In the genomic region with DNA sequence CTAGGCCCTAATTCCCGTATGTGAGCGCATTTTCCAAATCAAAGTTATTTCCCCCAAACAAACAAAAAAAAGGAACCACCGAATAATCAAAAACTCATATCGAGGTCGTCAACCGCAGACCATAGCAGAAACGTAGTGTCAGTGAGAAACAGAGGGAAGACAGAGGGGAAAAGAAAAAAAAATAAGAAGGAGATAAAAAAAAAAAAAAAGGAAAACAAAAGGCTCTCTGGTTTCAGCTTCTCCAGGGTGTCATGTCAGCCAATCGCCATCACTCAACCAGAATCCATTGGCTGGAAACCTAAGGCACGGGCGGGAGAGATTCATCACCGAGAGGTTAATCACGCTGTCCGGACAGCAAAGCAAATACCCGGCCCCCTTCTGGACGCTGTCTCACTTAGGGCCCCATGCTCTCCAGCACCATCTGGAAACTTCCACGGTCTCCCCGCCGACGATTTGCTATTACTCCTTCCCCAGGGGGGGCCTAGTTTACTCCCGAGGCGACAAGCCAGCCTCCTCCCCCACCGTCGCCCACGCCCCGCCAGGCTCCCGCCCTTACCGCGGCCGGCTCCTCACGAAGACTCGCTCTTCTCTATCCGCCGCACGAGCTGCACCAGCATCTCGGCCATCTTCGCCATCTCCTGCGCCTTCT, we compare ENCODE assay signal across 8 mouse cellular contexts. TPM values are rescaled to one million over a fixed set of nuclear protein-coding genes. Genes with fewer than 3 reads are reported as not detected.
DNase-seq lines count a peak whose midpoint lies in the region; ATAC-seq and TF ChIP-seq lines count a peak whose summit lies in the region.
"Not testable (repeated sequence)": the region's sequence is repeated elsewhere in the genome, so short reads cannot be mapped to it uniquely, and the experiment has no call there.

No protein-coding gene starts in this region.

- peak overlapping the region; percentile 81 for H3K27ac ChIP-seq in brown adipose tissue, adult 24 weeks (replicated peaks; ENCODE audit: low read depth, low read length)
- H3K27ac ChIP-seq in heart, embryonic 13.5 days (replicated peaks) = peak overlapping the region; percentile 96
- H3K27ac ChIP-seq in kidney, postnatal 0 days = peak overlapping the region; percentile 97
- H3K27ac ChIP-seq in liver, adult 2 months (replicated peaks; ENCODE audit: insufficient read depth, low read depth, low read length) = peak overlapping the region; percentile 55; the same call in 1 of the 2 replicates

- H3K79me2 ChIP-seq in liver, adult 2 months (ENCODE audit: control insufficient read depth, insufficient read depth, low read length) = not testable (repeated sequence)

- not testable (repeated sequence) for H3K4me1 ChIP-seq in brown adipose tissue, adult 24 weeks (ENCODE audit: control insufficient read depth, insufficient read depth, insufficient read length, low read length); kidney, postnatal 0 days (replicated peaks; ENCODE audit: insufficient read depth, low read length); liver, adult 2 months (ENCODE audit: control insufficient read depth, insufficient read depth, low read length)
- peaks cover 13% of the 10 kb centered on the region for H3K4me1 ChIP-seq in heart, embryonic 13.5 days

- H3K9ac ChIP-seq in heart, embryonic 13.5 days = peak overlapping the region; percentile 88
- peak overlapping the region; percentile 73 for H3K9ac ChIP-seq in kidney, postnatal 0 days (ENCODE audit: low read depth, low read length)
- peak overlapping the region; percentile 71 for H3K9ac ChIP-seq in liver, adult 2 months (ENCODE audit: low read depth, low read length)

- peak overlapping the region; percentile 81 for H3K4me3 ChIP-seq in brown adipose tissue, adult 24 weeks (ENCODE audit: insufficient read depth, low read depth, low read length)
- H3K4me3 ChIP-seq in heart, embryonic 13.5 days = peak overlapping the region; percentile 61
- peak overlapping the region; percentile 68 for H3K4me3 ChIP-seq in kidney, postnatal 0 days (replicated peaks; ENCODE audit: low read depth, low read length)
- peak overlapping the region; percentile 67 for H3K4me3 ChIP-seq in liver, adult 2 months (ENCODE audit: insufficient read depth, low read depth, low read length)

- TF ChIP-seq POLR2A in liver, adult 2 months (IDR thresholded peaks at IDR 0.05; ENCODE audit: extremely low read depth, insufficient read depth, low read length) = not testable (repeated sequence)

- 2% methylated on average over 35 of the region's 37 CpGs for WGBS in heart, embryonic 13.5 days
- WGBS in kidney, postnatal 0 days = 3% methylated on average over 32 of the region's 37 CpGs
- 4% methylated on average over 35 of the region's 37 CpGs for WGBS in liver, adult 2 months

- H3K4me2 ChIP-seq in heart, embryonic 13.5 days = peak overlapping the region; percentile 70
- H3K4me2 ChIP-seq in kidney, postnatal 0 days (ENCODE audit: low read length) = peak overlapping the region; percentile 57

- peaks cover 20% of the 10 kb centered on the region for H3K36me3 ChIP-seq in heart, embryonic 13.5 days
- not testable (repeated sequence) for H3K36me3 ChIP-seq in kidney, postnatal 0 days (ENCODE audit: insufficient read depth, low read length); liver, adult 2 months (ENCODE audit: control insufficient read depth, insufficient read depth, low read length)

- TF ChIP-seq CTCF in kidney, postnatal 0 days (IDR thresholded peaks at IDR 0.05; ENCODE audit: low read depth) = peak; percentile 16; the same call in 1 of the 2 replicates
- TF ChIP-seq CTCF in liver, adult 2 months (IDR thresholded peaks at IDR 0.05; ENCODE audit: low read depth, low read length) = not testable (repeated sequence)

- H3K9me3 ChIP-seq in heart, embryonic 13.5 days; kidney, postnatal 0 days (replicated peaks; ENCODE audit: low read length): not testable (repeated sequence)

- peak; percentile 93 for DNase-seq in kidney, postnatal 0 days (ENCODE audit: low spot score)
- DNase-seq in liver, adult 2 months (ENCODE audit: extremely low read depth, low read depth, low spot score) = peak; percentile 43
- peak; percentile 69 to 83 for DNase-seq in spleen, postnatal 4 days (ENCODE audit: low spot score in 2 of 2)

- ATAC-seq in CD4-positive, CD25-positive, alpha-beta regulatory T cell, adult 4 months = peak; percentile 40
- ATAC-seq in erythroid progenitor cell, adult 5-6 weeks (replicated peaks; ENCODE audit: low FRiP score, poor library complexity, severe bottlenecking) = peak; percentile 70
- peak; percentile 47; the same call in 1 of the 2 replicates for ATAC-seq in heart, embryonic 13.5 days (ENCODE audit: extremely low read depth, insufficient number of reproducible peaks, low FRiP score, low TSS enrichment)
- peak; percentile 66 for ATAC-seq in kidney, postnatal 0 days (replicated peaks; ENCODE audit: low FRiP score, low read depth)
- peak; percentile 15; the same call in 1 of the 2 replicates for ATAC-seq in monocyte, adult 5-6 weeks (replicated peaks; ENCODE audit: insufficient number of reproducible peaks, low FRiP score, low TSS enrichment, poor library complexity, severe bottlenecking)

- not testable (repeated sequence) for H3K27me3 ChIP-seq in heart, embryonic 13.5 days (replicated peaks); kidney, postnatal 0 days (ENCODE audit: insufficient read depth, low read length); liver, adult 2 months (ENCODE audit: control insufficient read depth, insufficient read depth, low read length)

RNA-seq across cellular contexts. Expression of a gene that starts 0.8 kb away (rescaled TPM):
- polyA plus RNA-seq in CD4-positive, CD25-positive, alpha-beta regulatory T cell, adult 4 months (2017; shearing (Covaris generic)) = 10 to 100 TPM; 42.0 to 74.5 TPM
- 235 and 311 TPM in 2 replicates for polyA plus RNA-seq in brown adipose tissue, adult 24 weeks (2012; ENCODE audit: insufficient read depth, insufficient read length, missing spikeins)
- 94.1 and 105 TPM in 2 replicates for total RNA-seq in erythroid progenitor cell, adult 5-6 weeks (2015; ENCODE audit: low replicate concordance)
- total RNA-seq in erythroid progenitor cell, adult 5-6 weeks (2017; ENCODE audit: low replicate concordance) = 94.0 and 125 TPM in 2 replicates
- 279 and 318 TPM in 2 replicates for polyA plus RNA-seq in heart, embryonic 13.5 days (2015; fragmentation: Nextera tagmentation; extraction: Ambion mirVana)
- 513 and 542 TPM in 2 replicates for polyA plus RNA-seq in kidney, postnatal 0 days (2015; fragmentation: Nextera tagmentation; extraction: Ambion mirVana)
- 154 and 173 TPM in 2 replicates for total RNA-seq in liver, adult 2 months (2014; rRNA removed)
- polyA plus RNA-seq in liver, adult 2 months (2012; rRNA removed) = 72.2 and 93.9 TPM in 2 replicates
- total RNA-seq in monocyte, adult 5-6 weeks (2017) = 214 to 260 TPM (median 240 TPM) in 3 replicates

RNA-seq across cellular contexts. Expression of a gene that starts 34.7 kb away (rescaled TPM):
- polyA plus RNA-seq in CD4-positive, CD25-positive, alpha-beta regulatory T cell, adult 4 months (2017; shearing (Covaris generic)) = 10 to 100 TPM; 19.5 to 34.7 TPM
- 10.3 and 13.1 TPM in 2 replicates for polyA plus RNA-seq in brown adipose tissue, adult 24 weeks (2012; ENCODE audit: insufficient read depth, insufficient read length, missing spikeins)
- 7.2 and 14.3 TPM in 2 replicates for total RNA-seq in erythroid progenitor cell, adult 5-6 weeks (2015; ENCODE audit: low replicate concordance)
- 2.7 and 3.8 TPM in 2 replicates for total RNA-seq in erythroid progenitor cell, adult 5-6 weeks (2017; ENCODE audit: low replicate concordance)
- 17.0 and 17.2 TPM in 2 replicates for polyA plus RNA-seq in heart, embryonic 13.5 days (2015; fragmentation: Nextera tagmentation; extraction: Ambion mirVana)
- polyA plus RNA-seq in kidney, postnatal 0 days (2015; fragmentation: Nextera tagmentation; extraction: Ambion mirVana) = 16.5 and 17.6 TPM in 2 replicates
- total RNA-seq in liver, adult 2 months (2014; rRNA removed) = 33.8 and 44.6 TPM in 2 replicates
- polyA plus RNA-seq in liver, adult 2 months (2012; rRNA removed) = 78.7 and 90.9 TPM in 2 replicates
- total RNA-seq in monocyte, adult 5-6 weeks (2017) = 13.3 to 21.5 TPM (median 20.8 TPM) in 3 replicates

RNA-seq across cellular contexts. Expression of a gene that starts 47.3 kb away (rescaled TPM):
- 1 to 10 TPM in 1 of 2 experiments, under 1 TPM in 1; 0.67 to 2.9 TPM for polyA plus RNA-seq in CD4-positive, CD25-positive, alpha-beta regulatory T cell, adult 4 months (2017; shearing (Covaris generic))
- polyA plus RNA-seq in brown adipose tissue, adult 24 weeks (2012; ENCODE audit: insufficient read depth, insufficient read length, missing spikeins) = 12.0 and 17.0 TPM in 2 replicates
- total RNA-seq in erythroid progenitor cell, adult 5-6 weeks (2015; ENCODE audit: low replicate concordance) = 5.0 and 10.5 TPM in 2 replicates
- total RNA-seq in erythroid progenitor cell, adult 5-6 weeks (2017; ENCODE audit: low replicate concordance) = 7.9 and 13.1 TPM in 2 replicates
- 17.1 and 18.0 TPM in 2 replicates for polyA plus RNA-seq in heart, embryonic 13.5 days (2015; fragmentation: Nextera tagmentation; extraction: Ambion mirVana)
- polyA plus RNA-seq in kidney, postnatal 0 days (2015; fragmentation: Nextera tagmentation; extraction: Ambion mirVana) = 31.1 and 33.7 TPM in 2 replicates
- 12.9 and 15.7 TPM in 2 replicates for total RNA-seq in liver, adult 2 months (2014; rRNA removed)
- polyA plus RNA-seq in liver, adult 2 months (2012; rRNA removed) = 16.5 and 19.4 TPM in 2 replicates
- total RNA-seq in monocyte, adult 5-6 weeks (2017) = 17.5 to 38.1 TPM (median 29.6 TPM) in 3 replicates

Comparison
In these comparisons a context has a peak if more than half of its experiments do, and no peak if none do; other contexts are left out.
1. Peak in every context shown above with its lines: DNase-seq, ATAC-seq, H3K4me3 ChIP-seq and H3K27ac ChIP-seq.
2. ATAC-seq: peak in every context shown above with its lines; median percentile 70 in erythroid progenitor cell, adult 5-6 weeks; 66 in kidney, postnatal 0 days; 47 in heart, embryonic 13.5 days; 40 in CD4-positive, CD25-positive, alpha-beta regulatory T cell, adult 4 months; 15 in monocyte, adult 5-6 weeks.
3. DNase-seq: peak in every context shown above with its lines; median percentile 93 in kidney, postnatal 0 days; 76 in spleen, postnatal 4 days; 43 in liver, adult 2 months.